Mouse (Mus musculus) layer of hippocampus, adult 9-10 months (tissue): ENCODE results near the gene Foxp1.

Experiments used
- DNase-seq: peaks from one replicate; pipeline ENCODE4 v3.0.0; 2022; ENCODE audit warnings: low spot score

The Foxp1 gene

GRCm38 (mm10) chr6:99175377-99175776 is 347.1 kb downstream of the Foxp1 start:
- DNase-seq = no peak

GRCm38 (mm10) chr6:99173902-99174210 is 348.7 kb downstream of the Foxp1 start:
- DNase-seq = no peak

GRCm38 (mm10) chr6:99173066-99173901 is 349.2 kb downstream of the Foxp1 start:
- no peak for DNase-seq

- DNase-seq = no peak
Measured at GRCm38 (mm10) chr6:99172589-99172986, 349.9 kb downstream of the Foxp1 start.

GRCm38 (mm10) chr6:99171901-99172588 is 350.5 kb downstream of the Foxp1 start:
- DNase-seq = no peak

GRCm38 (mm10) chr6:99171281-99171825 is 351.2 kb downstream of the Foxp1 start:
- DNase-seq = no peak

GRCm38 (mm10) chr6:99168727-99169126 is 353.8 kb downstream of the Foxp1 start:
- DNase-seq = no peak

GRCm38 (mm10) chr6:99167001-99167400 is 355.5 kb downstream of the Foxp1 start:
- DNase-seq = no peak

- no peak for DNase-seq
Measured at GRCm38 (mm10) chr6:99166169-99166568, 356.4 kb downstream of the Foxp1 start.

GRCm38 (mm10) chr6:99164760-99165159 is 357.8 kb downstream of the Foxp1 start:
- DNase-seq = no peak

- no peak for DNase-seq
Measured at GRCm38 (mm10) chr6:99162716-99163115, 359.8 kb downstream of the Foxp1 start.

- DNase-seq = no peak
Measured at GRCm38 (mm10) chr6:99160348-99160693, 362.2 kb downstream of the Foxp1 start.

GRCm38 (mm10) chr6:99159452-99160347 is 362.8 kb downstream of the Foxp1 start:
- DNase-seq = no peak

GRCm38 (mm10) chr6:99153682-99154081 is 368.8 kb downstream of the Foxp1 start:
- no peak for DNase-seq

GRCm38 (mm10) chr6:99146400-99146905 is 376.1 kb downstream of the Foxp1 start:
- DNase-seq = no peak

GRCm38 (mm10) chr6:99145033-99145432 is 377.5 kb downstream of the Foxp1 start:
- no peak for DNase-seq

- DNase-seq = no peak
Measured at GRCm38 (mm10) chr6:99143756-99144036, 378.8 kb downstream of the Foxp1 start.

- no peak for DNase-seq
Measured at GRCm38 (mm10) chr6:99142900-99143755, 379.4 kb downstream of the Foxp1 start.

GRCm38 (mm10) chr6:99138041-99138440 is 384.5 kb downstream of the Foxp1 start:
- DNase-seq = no peak

- DNase-seq = no peak
Measured at GRCm38 (mm10) chr6:99137071-99137470, 385.4 kb downstream of the Foxp1 start.

GRCm38 (mm10) chr6:99135938-99136729 is 386.4 kb downstream of the Foxp1 start:
- DNase-seq = no peak
